ENCODE assay signal across 10 mouse cellular contexts in genomic region chr15:100830682-100831081, GRCm38 (mm10). TPM values are rescaled to one million over a fixed set of nuclear protein-coding genes. Genes with fewer than 3 reads are reported as not detected.
DNase-seq lines count a peak whose midpoint lies in the region; ATAC-seq and TF ChIP-seq lines count a peak whose summit lies in the region.
"Had no signal": no experiment of that assay in that cellular context is flagged by ENCODE, and none has a peak within 500 bp of the region (broad histone marks: within the 10 kb centered on the region; RNA-seq: fewer than 3 reads in every experiment).

No protein-coding gene starts in this region.

- no peak for ATAC-seq in kidney, postnatal 0 days (replicated peaks; ENCODE audit: low FRiP score, low read depth)
- no peak for ATAC-seq in Patski
- no peak for ATAC-seq in forebrain, embryonic 11.5 days (replicated peaks; ENCODE audit: low FRiP score)

- CTCF ChIA-PET in Patski (lab: Charles Lee) = interaction anchor here (1.1 kb wide), 1 partner anchor 212 kb away, joined by 3 read pairs; no protein-coding TSS in a partner anchor

- no peaks in the 10 kb centered on the region for H3K4me1 ChIP-seq in kidney, postnatal 0 days (replicated peaks; ENCODE audit: insufficient read depth, low read length)
- no peaks in the 10 kb centered on the region for H3K4me1 ChIP-seq in forebrain, embryonic 11.5 days (replicated peaks; ENCODE audit: control insufficient read depth, insufficient read depth, low read length)

- no peak overlapping the region for H3K4me2 ChIP-seq in kidney, postnatal 0 days (ENCODE audit: low read length)
- H3K4me2 ChIP-seq in forebrain, embryonic 11.5 days (ENCODE audit: low read depth, low read length, severe bottlenecking) = no peak overlapping the region

- in situ Hi-C loops in Patski (cut with MboI; ENCODE audit: low pct_unique_long_range_greater_than_20kb) = no loop called here

- TF ChIP-seq CTCF in kidney, postnatal 0 days (IDR thresholded peaks at IDR 0.05; ENCODE audit: low read depth) = peak; percentile 60
- peak; percentile 72 for TF ChIP-seq CTCF in Patski (IDR thresholded peaks at IDR 0.05)

- no peaks in the 10 kb centered on the region for H3K27me3 ChIP-seq in kidney, postnatal 0 days (ENCODE audit: insufficient read depth, low read length)
- no peaks in the 10 kb centered on the region for H3K27me3 ChIP-seq in Patski
- H3K27me3 ChIP-seq in forebrain, embryonic 11.5 days (ENCODE audit: control insufficient read depth, insufficient read depth, low read length) = peaks cover 2% of the 10 kb centered on the region; the same call in 1 of the 2 replicates

- no peaks in the 10 kb centered on the region for H3K36me3 ChIP-seq in kidney, postnatal 0 days (ENCODE audit: insufficient read depth, low read length)
- H3K36me3 ChIP-seq in forebrain, embryonic 11.5 days (ENCODE audit: control insufficient read depth, insufficient read depth, low read length) = no peaks in the 10 kb centered on the region

- DNase-seq in kidney, postnatal 0 days (ENCODE audit: low spot score) = no peak
- DNase-seq in kidney, postnatal 14 days = no peak
- DNase-seq in B cell, adult 2 months = peak; percentile 56 to 59
- no peak for DNase-seq in Patski (ENCODE audit: low read depth, low spot score)
- DNase-seq in induced T-regulatory cell, adult 2 months (ENCODE audit: low read depth) = peak; percentile 68
- no peak for DNase-seq in adrenal gland, adult 2 months
- DNase-seq in gastrocnemius, postnatal 25 days = no peak
- DNase-seq in forebrain, embryonic 11.5 days (ENCODE audit: low spot score) = no peak
- DNase-seq: adrenal gland, postnatal 25 days; right cerebral cortex, postnatal 25 days had no signal

- no peak overlapping the region for H3K27ac ChIP-seq in kidney, postnatal 0 days
- no peak overlapping the region for H3K27ac ChIP-seq in forebrain, embryonic 11.5 days (ENCODE audit: low read depth, low read length)

- no peak overlapping the region for H3K4me3 ChIP-seq in kidney, postnatal 0 days (replicated peaks; ENCODE audit: low read depth, low read length)
- no peak overlapping the region for H3K4me3 ChIP-seq in forebrain, embryonic 11.5 days (ENCODE audit: low read depth, low read length)

- POLR2A ChIA-PET in Patski (lab: Charles Lee) = no interaction called here

- no peak overlapping the region for H3K9ac ChIP-seq in kidney, postnatal 0 days (ENCODE audit: low read depth, low read length)
- H3K9ac ChIP-seq in forebrain, embryonic 11.5 days (ENCODE audit: low read length) = no peak overlapping the region

- no peaks in the 10 kb centered on the region for H3K9me3 ChIP-seq in kidney, postnatal 0 days (replicated peaks; ENCODE audit: low read length)
- H3K9me3 ChIP-seq in forebrain, embryonic 11.5 days (ENCODE audit: control insufficient read depth, low read length) = no peaks in the 10 kb centered on the region

- 65% methylated on average over 6 of the region's 6 CpGs for WGBS in kidney, postnatal 0 days
- WGBS in forebrain, embryonic 11.5 days = 52% methylated on average over 6 of the region's 6 CpGs

RNA-seq across cellular contexts. Expression of gene Scn8a, which starts 39.0 kb away (rescaled TPM):
- 5.9 and 8.3 TPM in 2 replicates for polyA plus RNA-seq in kidney, postnatal 0 days (2015; fragmentation: Nextera tagmentation; extraction: Ambion mirVana)
- polyA plus RNA-seq in Patski (2021) = 13.2 TPM
- 1 to 10 TPM; 2.8 to 4.6 TPM for total RNA-seq in adrenal gland, adult 2 months (2021)
- 1.6 and 2.4 TPM in 2 replicates for polyA plus RNA-seq in adrenal gland, adult 2 months (2012; rRNA removed)
- total RNA-seq in gastrocnemius, postnatal 25 days (2021) = under 1 TPM; 0.13 to 0.32 TPM
- 13.9 and 14.1 TPM in 2 replicates for polyA plus RNA-seq in forebrain, embryonic 11.5 days (2014; fragmentation: Nextera tagmentation; extraction: Ambion mirVana)

Comparison
In these comparisons a context has a peak if more than half of its experiments do, and no peak if none do; other contexts are left out.
1. DNase-seq: peak in B cell, adult 2 months (2 of 2) and induced T-regulatory cell, adult 2 months (single experiment); none in kidney, postnatal 0 days (single experiment), kidney, postnatal 14 days (single experiment), Patski (single experiment), adrenal gland, adult 2 months (single experiment), gastrocnemius, postnatal 25 days (single experiment) and forebrain, embryonic 11.5 days (single experiment).